16 mouse cellular contexts compared by ENCODE assay signal in the genomic region with DNA sequence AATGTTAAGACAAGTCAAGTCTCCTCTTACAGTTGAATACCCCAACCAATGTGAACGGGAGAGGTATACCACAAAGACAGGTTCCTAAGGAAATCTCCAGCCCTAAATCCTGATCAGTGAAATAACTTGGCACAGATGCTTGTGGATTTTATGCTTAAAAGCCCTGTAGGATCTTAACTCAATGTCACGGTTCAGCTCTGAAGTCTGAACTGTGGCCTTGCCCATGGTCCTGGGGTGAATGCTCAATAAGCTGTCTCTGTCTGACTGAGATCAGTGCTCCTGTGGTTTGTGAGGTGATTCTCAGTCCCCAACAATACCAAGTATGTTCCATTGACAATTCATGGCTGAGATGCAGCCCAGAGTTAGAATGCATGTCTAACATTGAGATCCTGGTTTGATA.
"Had no signal": no experiment of that assay in that cellular context is flagged by ENCODE, and none has a peak within 500 bp of the region (broad histone marks: within the 10 kb centered on the region; RNA-seq: fewer than 3 reads in every experiment).

No protein-coding gene starts in this region.

- H3K4me2 ChIP-seq: neural tube, embryonic 13.5 days; neural tube, embryonic 15.5 days; stomach, embryonic 15.5 days had no signal

- H3K9ac ChIP-seq: neural tube, embryonic 13.5 days; neural tube, embryonic 15.5 days; stomach, embryonic 15.5 days had no signal

- H3K4me3 ChIP-seq: neural tube, embryonic 13.5 days; neural tube, embryonic 15.5 days; stomach, embryonic 15.5 days had no signal

- H3K9me3 ChIP-seq: neural tube, embryonic 13.5 days; neural tube, embryonic 15.5 days; stomach, embryonic 15.5 days had no signal

- H3K27ac ChIP-seq: neural tube, embryonic 13.5 days; neural tube, embryonic 15.5 days; stomach, embryonic 15.5 days; stomach, postnatal 0 days had no signal

- H3K36me3 ChIP-seq: neural tube, embryonic 15.5 days had no signal

- DNase-seq: retina, postnatal 1 day; right cerebral cortex, adult 18-20 months; right cerebral cortex, postnatal 14 days; right cerebral cortex, postnatal 25 days; right cerebral cortex, postnatal 4 days; spleen, adult 18-20 months; thymus, adult 18-20 months; thymus, adult 2 months; thymus, postnatal 14 days; thymus, postnatal 25 days; thymus, postnatal 36 days; thymus, postnatal 4 days had no signal

- H3K27me3 ChIP-seq: neural tube, embryonic 13.5 days; neural tube, embryonic 15.5 days; stomach, embryonic 15.5 days had no signal
